Mouse (Mus musculus) splenic B cell, adult 2 months (primary cell): Measurements from ENCODE around the gene Prr12.

Experiments used
- DNase-seq: peaks from one replicate; pipeline ENCODE4 v3.0.0-alpha.2; 2011; ENCODE audit warnings: low read depth, low spot score
- H3K27me3 ChIP-seq: 2 replicates; pipeline ENCODE4 v1.6.1; 2012; ENCODE audit warnings: mild to moderate bottlenecking, low read length, moderate library complexity, mixed read lengths; ENCODE audit not compliant: control insufficient read depth, poor library complexity, insufficient read depth, severe bottlenecking
- H3K36me3 ChIP-seq: 2 replicates; pipeline ENCODE4 v1.6.1; 2012; ENCODE audit warnings: mild to moderate bottlenecking, low read length, moderate library complexity, mixed read lengths; ENCODE audit not compliant: control insufficient read depth, poor library complexity, insufficient read depth, severe bottlenecking

The Prr12 gene

GRCm38 (mm10) chr7:45048923-45049657 is 3.6 kb downstream of the Prr12 start:
- H3K36me3 ChIP-seq: peaks cover 21% of the 10 kb centered on the region
- DNase-seq: no peak
- no peaks in the 10 kb centered on the region for H3K27me3 ChIP-seq

GRCm38 (mm10) chr7:45048001-45048890 is 4.4 kb downstream of the Prr12 start:
- DNase-seq: no peak
- no peaks in the 10 kb centered on the region for H3K27me3 ChIP-seq
- peaks cover 21% of the 10 kb centered on the region for H3K36me3 ChIP-seq

- no peak for DNase-seq
- peaks cover 21% of the 10 kb centered on the region for H3K36me3 ChIP-seq
These were observed 5.2 kb downstream of the Prr12 start for GRCm38 (mm10) chr7:45047491-45047890.

DNA sequence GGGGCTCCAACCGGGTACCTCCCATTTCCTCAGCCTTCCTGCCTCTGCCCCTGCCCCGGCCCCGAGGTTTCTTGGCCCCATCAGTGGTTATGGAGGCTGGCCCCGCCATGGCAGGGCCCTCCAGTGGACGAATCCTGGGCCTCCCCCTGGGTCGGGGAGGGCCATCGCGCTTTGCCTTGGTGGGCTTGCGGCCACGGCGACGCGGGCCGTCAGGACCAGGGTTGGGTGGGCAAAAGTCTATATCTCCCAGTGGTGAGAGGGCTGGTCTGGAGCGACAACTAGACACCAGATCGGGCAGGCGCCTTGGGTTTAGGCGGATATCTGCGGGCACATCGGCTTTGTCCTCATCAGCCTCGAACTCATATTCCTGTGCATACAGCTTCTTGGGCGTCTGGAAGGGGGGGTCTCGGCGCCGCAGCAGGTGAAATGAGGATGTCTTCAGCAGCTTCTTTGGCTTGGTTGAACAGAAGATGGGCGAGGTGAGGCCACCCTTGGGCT is 5.8 kb downstream of the Prr12 start:
- Histone ChIP-seq H3K36me3 (peaks cover 21% of the 10 kb centered on the region), H3K27me3 (no peaks in the 10 kb centered on the region)
- no peak for DNase-seq

More at GRCm38 (mm10) chr7:45047491-45047890, 5.2 kb downstream of the Prr12 start:
- no peaks in the 10 kb centered on the region for H3K27me3 ChIP-seq

DNA sequence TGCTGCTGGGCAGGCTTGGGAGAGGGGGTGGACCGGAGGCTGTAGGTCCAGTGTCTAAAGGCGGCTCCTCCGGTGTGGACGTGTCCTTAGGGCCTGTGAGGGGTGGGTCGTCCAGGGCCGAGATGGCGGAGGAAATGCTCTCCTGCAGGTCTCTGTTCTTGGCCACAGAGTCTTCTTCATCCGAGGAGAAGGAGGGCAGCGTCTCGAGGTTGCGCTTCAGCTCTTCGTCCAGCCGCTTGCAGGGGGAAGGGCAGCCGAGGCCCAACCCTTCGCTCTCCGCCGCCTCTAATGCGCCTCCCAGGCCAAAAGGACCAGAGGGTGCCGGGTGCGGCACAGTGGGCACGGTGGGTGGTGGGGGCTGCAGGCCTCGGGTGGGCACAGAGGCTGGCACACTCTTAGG is 6.9 kb downstream of the Prr12 start:
- peaks cover 22% of the 10 kb centered on the region for H3K36me3 ChIP-seq

DNA sequence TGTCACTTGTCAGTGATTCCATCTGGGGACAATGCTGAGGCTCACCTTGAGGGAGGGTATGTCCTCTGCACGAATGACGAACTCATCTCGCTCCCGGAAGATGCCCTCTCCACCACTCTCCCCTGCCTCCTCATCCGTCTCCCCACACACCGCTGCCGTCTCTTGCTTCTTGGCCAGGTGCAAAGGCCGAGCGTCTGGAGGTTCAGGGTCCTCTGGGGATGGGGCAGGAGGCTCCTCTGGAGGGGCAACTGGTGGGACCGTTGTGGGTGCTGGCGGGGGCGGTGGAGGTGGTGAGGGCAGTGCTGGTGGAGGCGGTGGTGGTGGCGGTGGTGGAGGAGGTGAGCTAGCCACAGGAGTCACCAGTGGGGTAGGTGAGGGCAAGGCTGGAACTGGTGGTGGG is 9.4 kb downstream of the Prr12 start:
- H3K36me3 ChIP-seq: peaks cover 21% of the 10 kb centered on the region
- H3K27me3 ChIP-seq: no peaks in the 10 kb centered on the region
- no peak for DNase-seq

More for the DNA sequence above, 6.9 kb downstream of the Prr12 start:
- no peak for DNase-seq
- no peaks in the 10 kb centered on the region for H3K27me3 ChIP-seq

DNA sequence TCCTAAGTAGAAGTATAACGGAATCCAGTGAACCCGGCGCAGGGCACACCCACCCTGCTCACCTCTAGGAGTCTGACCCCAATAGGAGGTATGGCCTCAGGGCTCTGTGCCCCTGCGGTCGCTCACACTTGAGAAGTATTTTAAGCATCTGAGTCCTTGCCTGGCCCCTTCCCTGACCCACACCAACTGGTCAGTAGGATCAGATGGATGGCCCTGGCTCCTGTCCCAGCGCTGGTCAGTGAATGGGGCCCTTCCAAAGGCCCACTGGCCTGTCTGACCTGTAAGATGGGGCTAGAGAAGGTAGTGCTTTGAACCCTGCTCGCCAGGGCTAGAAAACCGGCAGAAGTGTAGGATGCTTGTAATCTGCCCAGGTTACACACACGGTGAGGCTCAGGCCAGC is 11.8 kb downstream of the Prr12 start:
- Histone ChIP-seq H3K36me3 (peaks cover 9% of the 10 kb centered on the region), H3K27me3 (no peaks in the 10 kb centered on the region)
- no peak for DNase-seq

GRCm38 (mm10) chr7:45038411-45038810 is 14.3 kb downstream of the Prr12 start:
- Histone ChIP-seq H3K27me3 (no peaks in the 10 kb centered on the region), H3K36me3 (peaks cover 12% of the 10 kb centered on the region)
- DNase-seq: no peak

DNA sequence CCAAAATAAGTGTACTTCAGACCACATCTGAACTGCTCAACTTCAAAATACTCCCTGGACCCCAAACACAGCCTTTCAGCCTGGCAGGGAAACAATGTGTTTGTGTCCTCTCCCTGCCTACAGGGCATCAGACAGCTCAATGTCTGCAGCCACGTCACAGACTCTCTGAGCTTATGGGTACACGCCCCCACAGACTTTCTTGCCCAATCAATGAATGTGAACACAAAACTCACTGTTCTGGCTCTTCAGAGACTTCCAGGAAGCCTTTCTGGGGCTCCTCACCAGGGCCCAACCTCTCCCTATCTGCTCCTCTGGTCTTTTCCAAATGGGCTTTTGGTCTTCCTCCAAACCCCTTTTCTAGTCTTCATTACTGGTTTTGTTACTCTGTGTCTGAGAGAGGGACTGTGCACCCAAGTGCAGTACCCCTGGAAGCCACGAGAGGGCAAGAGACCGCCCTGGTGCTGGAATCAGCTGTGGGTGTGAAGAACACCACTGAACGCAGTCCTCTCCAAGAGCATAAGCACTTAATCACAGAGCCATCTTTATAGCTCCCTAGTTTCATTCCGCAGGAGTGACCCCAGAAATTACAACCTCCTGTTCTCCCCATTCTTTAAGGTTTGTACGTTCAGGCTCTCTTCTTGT is 14.8 kb downstream of the Prr12 start:
- Histone ChIP-seq H3K27me3 (no peaks in the 10 kb centered on the region), H3K36me3 (peaks cover 14% of the 10 kb centered on the region)
- DNase-seq: peak; percentile 77

- Histone ChIP-seq H3K27me3 (no peaks in the 10 kb centered on the region), H3K36me3 (peaks cover 16% of the 10 kb centered on the region)
- DNase-seq: no peak
These were observed 16.0 kb downstream of the Prr12 start for GRCm38 (mm10) chr7:45036702-45037101.

DNA sequence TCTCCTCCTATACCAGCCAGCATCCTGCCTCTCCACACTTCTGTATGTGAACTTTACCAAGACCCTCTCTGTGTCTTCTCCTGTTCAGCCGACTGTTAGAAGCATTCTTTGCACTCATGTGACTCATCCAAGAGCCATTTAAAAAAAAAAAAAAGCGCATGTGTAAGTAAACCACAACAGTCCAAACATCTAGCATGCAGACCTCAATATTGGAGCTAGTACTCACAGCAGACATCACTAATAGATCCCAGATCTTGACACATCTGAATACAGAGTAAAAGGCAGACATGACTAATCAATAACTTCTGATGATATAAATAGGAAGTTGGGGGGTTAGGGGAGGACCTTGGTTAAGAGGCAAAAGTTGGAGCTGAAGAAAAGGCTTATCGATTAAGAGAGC is 17.1 kb downstream of the Prr12 start:
- Histone ChIP-seq H3K36me3 (peaks cover 20% of the 10 kb centered on the region), H3K27me3 (no peaks in the 10 kb centered on the region)
- no peak for DNase-seq

- DNase-seq: no peak
- H3K27me3 ChIP-seq: no peaks in the 10 kb centered on the region
- peaks cover 16% of the 10 kb centered on the region for H3K36me3 ChIP-seq
These were observed 18.8 kb downstream of the Prr12 start for GRCm38 (mm10) chr7:45033722-45034359.

DNA sequence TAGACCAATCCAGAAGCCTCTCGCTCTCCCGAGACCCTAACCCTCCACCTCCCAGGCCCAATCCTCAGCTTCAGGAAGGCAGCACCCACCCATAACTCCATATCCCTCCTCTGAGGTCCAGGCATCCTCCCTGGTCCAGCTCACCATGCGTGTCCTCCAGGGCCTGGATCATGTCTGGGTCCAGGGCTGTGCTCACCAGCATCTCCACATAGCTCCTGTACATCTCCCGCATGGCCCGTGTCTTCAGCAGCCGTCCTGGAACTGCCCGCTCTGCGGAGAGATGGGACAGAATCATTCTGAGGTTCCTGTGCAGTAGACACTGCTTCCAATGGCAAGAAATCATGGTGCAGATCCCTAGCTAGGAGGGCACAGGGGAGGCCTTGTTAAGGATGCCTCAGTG is 21.8 kb downstream of the Prr12 start:
- peaks cover 16% of the 10 kb centered on the region for H3K36me3 ChIP-seq
- no peak for DNase-seq

GRCm38 (mm10) chr7:45029995-45030394 is 22.7 kb downstream of the Prr12 start:
- peaks cover 16% of the 10 kb centered on the region for H3K36me3 ChIP-seq
- no peaks in the 10 kb centered on the region for H3K27me3 ChIP-seq
- DNase-seq: no peak

More for the DNA sequence above, 21.8 kb downstream of the Prr12 start:
- no peaks in the 10 kb centered on the region for H3K27me3 ChIP-seq
